Mouse (Mus musculus) layer of hippocampus, adult 2 months (tissue): ENCODE results near the gene Zfp683. TPM values are rescaled to one million over a fixed set of nuclear protein-coding genes. Genes with fewer than 3 reads are reported as not detected.

Experiments used
- DNase-seq, 2 experiments: peaks; one replicate each; pipeline ENCODE4 v3.0.0; 2022; ENCODE audit warnings: low spot score in 2 of 2
- H3K27ac ChIP-seq: fragments of 200-600 bp; 2 replicates; pipeline ENCODE4 v1.8.1; 2022
- H3K4me3 ChIP-seq: fragments of 200-600 bp; 2 replicates; pipeline ENCODE4 v1.8.1; 2022; ENCODE audit warnings: mild to moderate bottlenecking
- CTCF ChIP-seq: fragments of 200-600 bp; conservative IDR thresholded peaks from 2 replicates; pipeline ENCODE4 v1.8.1; 2022; ENCODE audit warnings: antibody characterized with exemption, mild to moderate bottlenecking, moderate library complexity
- total RNA-seq, 2 experiments: library from RNA; stranded (reverse); gene quantifications; 2 replicates each; pipeline ENCODE4 v1.2.3; 2021

Gene Zfp683
- total RNA-seq, 2 experiments from 2014 or later, result not detected

DNA sequence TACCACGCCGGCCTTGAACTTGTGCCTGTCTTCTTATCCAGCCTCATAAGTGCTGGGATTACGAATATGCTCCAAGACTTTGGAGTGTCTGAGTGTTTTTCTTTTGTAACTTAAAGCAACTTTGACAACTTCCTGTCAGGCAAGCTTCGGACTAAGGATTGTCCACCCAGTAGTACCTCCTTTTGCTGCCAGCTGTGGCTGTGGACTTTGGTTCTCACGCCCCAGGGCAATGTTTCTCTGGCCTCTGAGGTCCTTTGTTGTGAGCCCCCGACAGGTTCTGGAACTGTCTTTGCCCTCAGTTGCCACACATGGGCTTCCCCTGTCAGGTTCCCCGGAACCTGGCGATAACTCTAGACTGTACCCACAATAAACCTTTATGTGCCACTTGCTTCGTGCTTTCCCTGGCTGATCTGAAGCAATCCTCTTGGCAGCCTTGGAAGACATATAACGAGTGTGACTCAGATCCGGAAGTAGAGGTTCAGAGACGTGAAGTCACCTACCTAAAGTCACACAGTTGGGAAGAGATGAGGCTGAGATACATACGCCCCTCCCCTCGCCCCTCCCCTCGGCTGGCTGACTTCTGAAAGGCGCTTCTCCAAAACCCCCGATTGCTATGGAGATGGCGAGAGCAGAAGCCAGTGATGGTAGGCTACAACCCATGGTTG, 7.7 kb downstream of the Zfp683 start:
- TF ChIP-seq CTCF, result no peak
- no peak for DNase-seq
- Histone ChIP-seq H3K27ac (no peak overlapping the region), H3K4me3 (no peak overlapping the region)

GRCm38 (mm10) chr4:134061944-134062446, 8.4 kb downstream of the Zfp683 start:
- H3K27ac ChIP-seq, result no peak overlapping the region
- no peak for DNase-seq
- no peak for TF ChIP-seq CTCF
- no peak overlapping the region for H3K4me3 ChIP-seq

DNA sequence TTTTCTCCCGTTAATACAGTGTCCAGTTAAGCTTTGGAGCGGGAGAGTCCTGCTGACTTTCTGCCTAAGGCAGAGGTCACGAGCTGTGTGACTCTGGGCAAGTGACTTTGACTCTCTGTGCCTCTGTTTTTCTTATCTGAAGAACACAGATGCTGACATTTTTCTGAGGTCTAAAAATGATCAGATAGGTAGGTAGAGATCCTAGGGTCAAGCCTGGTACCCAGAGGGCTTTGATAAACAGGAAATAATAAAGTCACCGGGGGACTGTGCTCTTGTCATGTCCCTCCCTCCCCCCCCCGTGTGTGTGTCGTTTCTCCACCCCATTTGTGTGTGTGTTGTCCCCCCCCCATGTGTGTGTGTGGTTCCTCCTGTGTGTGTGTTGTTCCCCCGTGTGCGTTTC, 8.9 kb downstream of the Zfp683 start:
- TF ChIP-seq CTCF, result no peak
- no peak overlapping the region for H3K27ac ChIP-seq
- H3K4me3 ChIP-seq, result no peak overlapping the region
- DNase-seq, result no peak

GRCm38 (mm10) chr4:134065431-134066004, 11.9 kb downstream of the Zfp683 start:
- no peak for DNase-seq
- Histone ChIP-seq H3K27ac (no peak overlapping the region), H3K4me3 (no peak overlapping the region)
- TF ChIP-seq CTCF, result no peak

- H3K27ac ChIP-seq, result no peak overlapping the region
- TF ChIP-seq CTCF, result no peak
- DNase-seq, result no peak
- H3K4me3 ChIP-seq, result no peak overlapping the region
Observed at GRCm38 (mm10) chr4:134067383-134067782, 13.7 kb downstream of the Zfp683 start.

DNA sequence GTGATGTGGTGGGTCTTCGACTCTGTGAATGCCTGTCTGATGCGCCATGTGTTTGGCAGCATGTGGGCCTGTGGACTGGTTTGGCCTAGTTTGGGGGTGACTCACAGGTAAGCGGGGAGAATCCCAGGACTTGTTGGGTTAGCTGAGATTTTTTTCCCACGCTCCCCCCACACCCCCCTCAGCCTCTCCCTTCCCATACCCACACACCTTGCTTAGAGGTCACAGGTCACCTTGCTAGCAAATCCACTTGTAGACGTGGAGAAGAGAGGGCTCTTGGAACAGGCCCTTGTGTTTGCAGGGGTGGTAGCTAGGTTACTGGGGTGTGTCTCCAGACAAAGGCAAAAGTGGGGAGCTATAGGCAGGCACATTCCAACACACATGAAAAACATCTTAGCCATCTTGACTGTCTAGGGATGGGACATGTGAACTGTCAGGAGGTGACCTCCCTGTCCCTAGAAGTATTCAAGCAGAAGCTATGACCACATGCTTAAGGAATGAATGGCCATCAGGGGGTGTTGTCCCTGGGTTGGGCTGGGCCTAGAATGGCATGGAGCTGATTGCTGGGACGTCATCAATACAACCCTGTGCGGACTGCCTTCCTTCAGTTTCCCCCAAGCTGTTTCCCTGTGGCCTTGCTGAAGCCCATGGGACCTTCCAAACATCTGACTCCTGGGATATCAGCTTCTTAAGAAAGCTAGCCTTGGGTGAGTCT, 14.4 kb downstream of the Zfp683 start:
- no peak for DNase-seq
- no peak overlapping the region for H3K4me3 ChIP-seq
- no peak overlapping the region for H3K27ac ChIP-seq
- TF ChIP-seq CTCF, result no peak

DNA sequence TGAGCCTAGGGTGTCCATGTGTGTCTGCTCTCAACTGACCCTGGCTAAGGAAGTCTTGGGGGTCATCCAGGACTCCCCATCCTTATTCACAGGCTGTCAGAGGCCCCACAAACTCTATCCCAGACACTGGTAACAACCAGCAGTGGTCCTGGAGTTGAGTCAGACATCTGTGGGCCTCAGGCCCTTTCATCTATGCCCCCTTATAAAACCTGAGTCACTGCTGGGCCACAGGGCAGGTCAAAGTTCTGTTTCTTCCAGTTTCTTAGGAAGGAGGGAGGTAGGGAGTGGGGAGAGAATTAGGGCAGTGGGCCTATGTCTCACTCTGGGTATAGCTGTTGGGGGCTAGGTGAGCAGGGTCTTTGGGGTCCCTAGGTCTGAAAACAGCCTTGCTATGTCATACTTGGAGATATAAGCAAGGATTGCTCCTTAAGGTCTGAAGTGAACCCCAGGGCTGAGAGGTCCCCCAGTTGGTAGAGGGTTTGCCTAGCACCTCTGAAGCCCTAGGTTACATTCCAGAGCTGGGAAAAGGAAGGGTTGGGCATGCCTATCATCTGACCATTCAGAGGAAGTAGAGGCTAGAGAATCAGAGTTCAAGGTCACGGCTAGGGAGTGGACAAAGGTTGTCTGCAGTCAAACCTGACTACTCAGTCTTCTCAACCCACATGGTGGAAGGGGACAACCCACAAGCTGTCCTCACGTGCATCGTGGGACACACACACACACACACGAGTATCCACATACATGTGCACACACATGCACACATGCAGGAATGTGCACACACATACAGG, 15.3 kb downstream of the Zfp683 start:
- TF ChIP-seq CTCF, result no peak

GRCm38 (mm10) chr4:134078694-134079093, 25.1 kb downstream of the Zfp683 start:
- no peak overlapping the region for H3K27ac ChIP-seq
- no peak overlapping the region for H3K4me3 ChIP-seq
- peak in 1 of 2 experiments; percentile 32 for DNase-seq
- TF ChIP-seq CTCF, result peak; percentile 73

More for the DNA sequence above, 15.3 kb downstream of the Zfp683 start:
- Histone ChIP-seq H3K27ac (no peak overlapping the region), H3K4me3 (no peak overlapping the region)
- DNase-seq, result no peak

DNA sequence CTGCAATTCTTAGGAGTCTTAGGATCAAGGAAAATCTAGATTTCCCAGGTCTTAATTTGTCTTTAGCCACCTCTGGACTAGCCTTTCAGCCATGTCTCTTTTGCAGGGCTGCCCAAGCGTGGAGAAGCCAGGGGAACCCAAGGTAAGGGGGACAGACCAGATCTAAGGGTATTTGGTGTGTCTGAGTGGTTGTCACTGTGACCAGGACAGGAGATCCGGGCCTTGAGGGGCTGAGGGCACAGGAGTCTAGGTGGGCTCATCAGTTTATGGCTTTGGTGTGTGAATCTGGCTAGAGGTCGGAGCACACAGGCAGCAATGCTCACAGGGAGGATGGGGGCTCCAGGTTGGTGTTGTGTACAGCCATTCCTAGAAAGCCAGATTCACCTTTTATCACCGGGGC, 27.0 kb downstream of the Zfp683 start:
- H3K4me3 ChIP-seq, result no peak overlapping the region
- no peak for DNase-seq
- no peak for TF ChIP-seq CTCF
- H3K27ac ChIP-seq, result no peak overlapping the region

- Histone ChIP-seq H3K4me3 (peak overlapping the region; percentile 59), H3K27ac (no peak overlapping the region)
- DNase-seq, result peak; percentile 37 to 45
- no peak for TF ChIP-seq CTCF
Observed at GRCm38 (mm10) chr4:134081730-134082386, 28.2 kb downstream of the Zfp683 start.

GRCm38 (mm10) chr4:134082460-134082859, 28.8 kb downstream of the Zfp683 start:
- no peak overlapping the region for H3K27ac ChIP-seq
- peak overlapping the region; percentile 59 for H3K4me3 ChIP-seq
- DNase-seq, result no peak
- TF ChIP-seq CTCF, result no peak

DNA sequence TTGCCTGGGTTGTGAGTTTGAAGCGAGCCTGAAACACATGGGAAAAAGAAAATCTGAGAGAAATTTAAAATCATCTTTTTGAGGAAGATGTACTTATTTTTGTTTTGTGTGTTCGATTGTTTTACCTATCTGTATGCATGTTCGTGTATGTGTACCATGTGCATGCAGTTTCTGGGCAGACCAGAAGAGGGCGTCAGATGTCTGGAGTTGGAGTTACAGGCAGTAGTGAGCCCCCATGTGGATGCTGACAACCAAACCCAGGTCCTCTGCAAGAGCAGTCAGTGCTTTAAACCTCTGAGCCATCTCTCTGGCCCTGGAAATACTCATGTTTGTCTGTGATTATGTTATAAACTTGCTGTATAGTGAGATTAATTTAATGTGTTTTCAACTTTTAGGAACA, 31.4 kb downstream of the Zfp683 start:
- peak; percentile 42 for TF ChIP-seq CTCF
- no peak for DNase-seq
- Histone ChIP-seq H3K27ac (no peak overlapping the region), H3K4me3 (no peak overlapping the region)
